Mouse (Mus musculus) fat pad, adult 2 months (tissue): ENCODE data around the gene Rora.

Experiments
- DNase-seq: peaks from one replicate; pipeline ENCODE4 v3.0.0-alpha.2; 2011; ENCODE audit warnings: low read depth, low spot score; ENCODE audit errors: extremely low read depth

Rora gene

DNA sequence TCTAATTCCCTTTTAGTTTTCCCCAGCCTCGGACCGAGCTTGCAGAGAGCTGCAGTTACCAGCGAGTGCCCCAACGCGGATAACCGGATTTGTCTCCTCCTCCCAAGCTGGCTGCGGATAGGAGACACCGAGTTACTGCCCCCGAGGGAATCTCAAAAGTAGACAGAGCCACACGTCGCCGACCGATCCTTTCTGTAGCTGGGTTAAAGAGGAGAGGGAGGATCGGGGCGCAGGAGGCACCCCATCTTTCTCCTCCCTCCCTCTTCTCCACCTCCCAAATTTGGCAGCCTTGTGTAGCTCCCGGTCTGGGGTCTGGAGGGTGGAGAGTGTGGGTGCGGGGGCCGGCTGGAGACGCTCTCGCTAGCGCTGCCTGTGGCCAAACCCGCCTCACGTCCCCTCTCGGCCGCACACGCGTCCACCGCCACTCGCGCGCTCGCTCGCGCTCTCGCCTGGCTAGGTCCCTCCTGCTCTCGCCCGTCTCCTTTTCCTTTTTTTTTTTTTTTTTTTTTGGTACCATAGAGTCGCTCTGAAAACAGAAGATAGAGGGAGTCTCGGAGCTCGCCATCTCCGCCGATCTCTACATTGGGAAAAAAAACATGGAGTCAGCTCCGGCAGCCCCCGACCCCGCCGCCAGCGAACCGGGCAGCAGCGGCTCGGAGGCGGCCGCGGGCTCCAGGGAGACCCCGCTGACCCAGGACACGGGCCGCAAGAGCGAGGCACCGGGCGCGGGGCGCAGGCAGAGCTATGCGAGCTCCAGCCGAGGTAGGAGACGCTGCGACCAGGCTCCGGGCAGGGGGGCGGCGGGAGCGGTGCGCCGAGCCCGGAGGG is at the start of gene Rora:
Gene Rora (plus strand): TSS at position 576 of the 828 bp plus-strand sequence.
- DNase-seq = no peak

DNA sequence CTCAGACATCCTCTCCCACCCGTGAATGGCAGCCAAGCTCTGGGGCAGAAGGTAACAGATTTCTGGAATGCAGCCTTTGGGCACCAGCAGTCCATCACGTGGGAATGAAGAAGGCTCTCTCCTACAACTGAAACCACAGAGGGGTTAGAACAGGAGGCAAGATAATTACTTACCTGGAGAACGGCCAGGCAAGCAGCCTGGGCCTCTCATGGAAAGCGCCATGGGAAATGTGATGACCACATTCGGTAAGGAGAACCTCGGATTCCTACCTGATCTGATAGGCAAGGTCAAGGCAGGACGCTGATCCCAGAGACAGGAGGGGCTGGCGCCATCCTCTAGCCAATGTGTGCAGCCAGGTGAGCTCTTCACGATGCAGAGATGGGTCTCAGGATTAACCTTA is 39.6 kb upstream of the Rora start:
- no peak for DNase-seq

DNA sequence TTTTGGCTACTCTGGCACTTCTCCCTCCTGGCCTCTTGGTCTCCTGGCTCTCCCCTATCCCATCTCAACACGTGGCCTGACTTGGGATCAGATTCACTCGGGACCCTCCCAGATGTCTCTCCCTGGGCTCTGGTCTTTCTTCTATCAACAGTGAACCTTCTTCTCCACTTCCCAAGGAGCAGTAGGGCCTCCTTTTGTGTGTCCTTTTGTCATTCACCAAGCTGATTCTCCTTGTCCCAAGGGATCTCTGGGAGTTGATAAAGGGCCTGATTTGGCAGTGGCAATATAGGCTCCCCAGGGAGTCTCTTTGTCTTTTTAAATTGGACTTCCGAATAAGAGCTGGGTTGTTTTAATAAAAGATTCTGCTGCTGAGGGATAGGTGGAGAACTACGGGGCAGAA is 36.5 kb upstream of the Rora start:
- no peak for DNase-seq

DNA sequence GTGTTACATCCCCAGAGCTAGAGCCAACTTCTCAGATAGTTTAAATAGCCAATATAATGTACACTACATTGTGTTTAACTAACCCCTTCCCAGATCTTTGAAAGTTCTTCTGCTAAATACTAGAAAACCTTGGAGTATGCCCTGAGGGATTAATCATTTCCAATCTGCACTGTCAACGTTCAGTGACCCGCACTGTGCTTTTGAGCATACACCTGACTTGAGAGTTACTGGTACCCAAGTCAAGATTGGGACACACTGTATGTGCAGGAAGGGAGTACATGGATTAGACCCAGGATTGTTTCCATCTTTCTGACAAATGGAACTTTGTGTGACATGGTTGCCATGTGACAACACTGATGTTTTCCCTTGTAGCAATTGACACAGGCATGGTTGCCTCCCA is 33.5 kb upstream of the Rora start:
- DNase-seq = no peak

DNA sequence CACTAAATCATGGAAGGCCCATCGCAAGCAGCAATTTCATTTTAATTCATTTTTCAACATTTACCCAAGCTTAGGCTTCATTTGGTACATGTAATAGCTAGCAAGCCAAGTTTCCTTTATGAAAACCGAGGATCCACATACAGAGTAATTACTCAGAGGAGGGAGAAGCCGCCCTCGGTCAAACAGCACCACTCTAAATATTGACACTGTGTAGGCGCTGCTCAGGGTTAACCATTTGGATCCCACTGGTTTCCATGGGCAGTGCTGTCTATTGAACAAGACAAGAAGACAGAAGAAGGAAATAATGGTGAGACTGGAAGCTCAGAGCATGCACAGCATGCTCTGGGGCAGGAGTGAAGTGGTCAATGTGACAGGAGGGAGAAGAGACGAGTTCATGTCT is 33.1 kb upstream of the Rora start:
- no peak for DNase-seq

DNA sequence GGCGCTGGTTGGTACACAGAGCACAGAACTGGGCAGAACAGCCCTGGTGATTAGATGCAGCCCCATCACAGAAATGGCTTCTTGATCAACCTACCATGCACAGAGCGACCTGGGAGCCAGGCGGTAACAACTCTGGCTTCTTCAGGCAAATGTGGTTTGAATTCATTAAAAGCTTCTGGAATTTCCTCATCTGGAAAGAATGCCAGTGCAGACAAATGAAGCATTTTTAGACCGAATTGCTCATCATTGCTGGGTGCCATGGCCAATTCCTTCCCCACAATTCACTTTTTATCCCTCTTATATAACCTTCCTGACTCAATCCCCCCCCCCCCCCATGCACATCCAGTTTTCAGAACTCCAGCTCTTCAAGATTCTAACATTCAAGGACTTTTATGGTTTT is 28.6 kb upstream of the Rora start:
- DNase-seq = no peak

DNA sequence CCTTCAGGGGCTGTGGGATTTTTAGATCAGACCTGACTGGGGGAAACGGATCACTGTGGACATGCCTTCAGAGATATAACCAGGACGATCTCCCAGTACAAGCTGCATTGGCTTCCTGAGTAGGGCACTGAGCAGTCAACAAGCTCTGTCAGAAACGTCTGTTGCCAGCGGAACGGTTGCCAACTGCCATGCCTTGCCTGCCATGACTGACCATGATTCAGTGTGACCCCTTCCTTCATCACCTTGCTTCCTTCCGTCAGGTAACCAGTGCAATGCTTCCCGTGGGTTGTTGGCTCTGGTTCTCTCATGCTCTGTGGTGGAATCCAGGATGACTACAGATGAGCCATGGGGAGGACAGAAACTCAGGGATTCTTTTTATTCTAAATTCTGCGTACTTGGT is 16.3 kb upstream of the Rora start:
- no peak for DNase-seq

DNA sequence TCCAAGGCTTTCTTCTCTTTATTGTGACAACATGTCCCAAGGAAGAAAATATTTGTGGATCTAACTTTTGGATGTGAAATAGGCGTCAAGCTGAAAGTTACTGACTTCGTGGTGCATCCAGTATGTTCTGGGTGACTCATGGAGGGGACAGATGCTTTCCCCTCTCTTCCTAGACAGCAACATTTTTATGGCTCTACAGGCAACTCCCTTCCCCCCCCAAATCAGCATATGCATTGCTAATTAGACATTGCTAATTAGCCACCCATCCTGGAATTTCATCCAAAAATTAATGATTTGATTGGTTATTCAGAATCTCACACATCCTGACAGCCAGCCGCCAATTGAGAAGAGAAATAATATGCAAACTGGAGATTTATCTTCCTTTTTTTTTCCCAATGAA is 12.5 kb upstream of the Rora start:
- no peak for DNase-seq

DNA sequence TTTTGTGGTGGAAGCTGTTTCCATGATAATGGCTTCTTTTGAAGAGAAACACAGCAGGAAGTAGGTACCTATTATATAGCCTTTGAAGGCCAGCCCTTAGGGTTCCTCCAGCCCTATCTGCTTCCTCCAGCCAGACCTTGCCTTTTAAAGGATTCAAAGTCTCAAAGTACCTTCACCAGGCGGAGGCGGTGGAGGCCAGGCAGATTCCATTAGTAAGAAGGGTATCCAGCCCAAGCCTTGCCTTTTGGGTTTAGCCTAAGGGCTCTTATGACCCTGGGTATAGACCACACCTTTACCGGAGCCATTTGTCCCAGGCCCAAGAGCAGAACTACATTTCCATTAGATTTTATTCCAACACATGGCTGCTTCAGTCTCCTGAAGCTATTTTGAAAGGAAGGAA is 5.5 kb upstream of the Rora start:
- DNase-seq = no peak

DNA sequence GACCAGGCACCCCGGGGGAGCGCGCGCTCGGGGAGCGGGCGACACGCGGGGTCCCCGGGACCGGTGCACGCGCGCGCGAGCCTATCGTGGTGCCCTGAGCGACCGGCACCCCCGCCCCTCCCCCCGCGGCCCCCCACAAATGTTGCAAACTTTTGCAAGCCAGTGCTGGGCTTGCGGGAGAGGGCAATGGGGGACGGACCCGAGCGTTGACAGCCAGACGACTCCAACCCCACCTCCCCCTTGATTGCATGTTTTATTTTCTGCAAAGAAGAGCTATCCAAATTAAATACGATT is 400 bp downstream of the Rora start:
- DNase-seq = no peak

DNA sequence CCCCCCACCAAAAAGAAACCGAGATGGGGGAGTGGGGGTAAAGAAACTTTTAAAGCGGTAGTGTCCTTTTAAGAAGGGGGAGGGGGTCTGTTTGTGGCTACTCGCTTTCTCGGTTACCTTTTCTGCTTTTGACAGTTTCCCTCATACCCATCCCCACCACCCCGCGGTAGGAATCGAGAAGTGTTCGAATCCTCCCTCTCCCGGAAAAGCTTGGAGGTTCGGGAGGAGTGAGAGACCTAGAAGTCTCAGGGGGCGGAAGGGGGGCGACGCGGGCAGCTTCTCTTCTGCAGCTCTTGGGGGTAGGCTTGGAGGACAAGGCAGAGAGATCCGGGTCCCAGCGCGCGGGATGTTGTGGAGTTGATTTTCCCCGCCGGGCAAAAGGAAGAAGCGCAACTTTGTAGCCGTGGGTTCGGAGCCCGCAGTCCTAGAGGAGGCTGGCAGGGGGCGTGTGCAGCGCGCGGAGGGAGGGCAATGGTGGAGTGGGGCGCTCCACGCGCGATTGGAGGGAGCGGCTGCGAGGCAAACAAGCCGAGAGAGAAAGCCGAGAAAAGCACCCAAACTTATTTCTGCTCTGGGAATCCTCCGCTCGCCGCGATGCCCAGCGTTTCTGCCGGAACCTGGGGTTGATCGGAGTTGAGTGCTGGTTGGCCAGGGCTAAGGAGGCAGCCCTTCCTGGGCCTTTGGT is 889 bp downstream of the Rora start:
- DNase-seq = no peak

DNA sequence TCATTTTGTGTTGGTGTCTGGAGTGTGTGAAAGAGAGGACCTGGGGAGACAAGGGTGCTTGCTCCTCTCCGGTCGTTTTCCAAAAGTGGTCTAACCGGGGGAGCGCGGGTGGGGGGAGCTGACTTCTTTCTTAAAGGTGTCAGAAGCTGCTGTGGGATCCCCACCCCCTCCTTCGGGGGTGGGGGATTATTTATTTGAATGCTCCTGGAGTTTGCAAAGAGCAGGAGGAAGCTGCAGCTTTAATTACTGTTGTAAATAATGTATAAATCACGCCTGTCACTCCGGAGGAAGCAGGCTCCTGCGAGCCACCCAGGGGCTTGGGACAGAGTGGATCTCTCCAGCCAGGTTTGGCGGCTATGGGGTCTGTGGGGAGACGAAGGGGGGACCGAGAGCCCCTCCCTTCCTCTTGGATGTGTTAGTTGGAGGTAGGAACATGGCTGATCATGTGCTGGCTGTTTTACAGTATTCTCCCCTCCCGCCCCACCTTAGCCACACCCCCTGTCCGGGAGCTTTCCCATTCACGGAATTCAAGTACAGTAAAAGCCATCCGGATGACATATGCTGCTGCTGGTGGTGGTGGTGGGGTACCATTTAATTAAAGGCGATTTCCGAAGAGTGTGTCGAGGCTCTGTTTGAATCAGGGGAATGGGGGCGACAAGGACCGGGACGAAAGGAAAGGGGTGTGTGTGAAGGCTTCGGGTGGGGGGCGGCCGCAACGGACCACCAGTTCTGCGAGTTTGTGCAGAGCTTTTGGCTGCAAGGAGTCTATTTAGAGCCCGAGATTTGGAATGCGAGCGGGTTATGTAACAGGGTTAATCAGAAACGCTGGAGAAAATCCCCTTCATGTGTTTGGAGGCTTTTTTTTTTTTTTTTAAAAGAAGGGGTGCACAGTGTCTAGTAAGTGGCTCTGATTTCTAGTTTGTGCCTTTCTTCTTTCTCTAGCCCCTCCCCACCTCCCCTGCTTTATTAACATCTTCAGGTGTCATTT is 1.7 kb downstream of the Rora start:
- no peak for DNase-seq

DNA sequence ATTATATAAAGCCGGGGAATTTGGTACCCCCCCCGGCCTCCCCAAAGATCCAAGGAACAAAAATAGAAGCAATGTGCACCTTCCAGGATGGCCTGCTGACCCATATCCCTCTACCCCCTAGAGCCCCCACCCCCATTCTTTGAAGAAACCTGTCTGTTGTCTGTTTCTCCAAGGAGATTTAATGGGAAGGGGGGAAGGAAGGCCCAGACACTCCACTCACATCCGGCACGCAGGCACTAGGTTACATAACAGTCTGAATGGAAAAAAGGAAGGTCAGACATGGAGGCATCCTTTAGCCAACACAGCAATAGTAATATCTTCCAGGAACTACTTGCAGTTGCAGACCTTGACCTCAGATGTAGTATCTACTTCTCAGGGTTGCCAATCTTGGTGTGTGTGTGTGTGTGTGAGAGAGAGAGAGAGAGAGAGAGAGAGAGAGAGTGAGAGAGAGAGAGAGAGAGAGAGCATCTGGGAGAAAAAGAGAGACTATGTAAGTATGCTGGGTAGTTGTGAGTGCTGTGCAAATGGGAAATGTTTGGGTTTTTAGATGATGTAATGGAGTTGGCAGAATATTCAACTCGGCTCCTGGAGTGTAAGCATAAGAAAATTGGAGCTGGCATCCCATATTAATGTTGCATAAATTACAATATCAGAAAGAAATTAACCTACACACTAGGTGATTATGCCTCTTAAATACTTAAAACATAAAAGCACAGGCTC is 2.6 kb downstream of the Rora start:
- DNase-seq = no peak

DNA sequence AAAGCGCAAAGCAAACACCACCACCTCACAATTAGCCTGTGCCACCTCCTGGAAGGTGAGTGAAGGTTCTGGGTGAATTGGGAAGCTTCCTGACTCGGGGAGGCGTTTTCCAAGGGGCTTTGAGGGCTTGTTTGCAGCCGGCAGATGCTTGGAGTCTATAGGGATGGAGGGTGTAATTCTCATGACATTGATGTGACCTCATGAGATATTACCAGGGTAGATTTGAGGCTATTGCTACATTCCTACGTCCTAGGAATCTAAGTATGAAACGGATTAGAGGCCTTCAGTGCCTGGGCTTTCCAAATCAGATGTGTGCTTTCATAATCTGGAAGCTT is 3.2 kb downstream of the Rora start:
- no peak for DNase-seq

DNA sequence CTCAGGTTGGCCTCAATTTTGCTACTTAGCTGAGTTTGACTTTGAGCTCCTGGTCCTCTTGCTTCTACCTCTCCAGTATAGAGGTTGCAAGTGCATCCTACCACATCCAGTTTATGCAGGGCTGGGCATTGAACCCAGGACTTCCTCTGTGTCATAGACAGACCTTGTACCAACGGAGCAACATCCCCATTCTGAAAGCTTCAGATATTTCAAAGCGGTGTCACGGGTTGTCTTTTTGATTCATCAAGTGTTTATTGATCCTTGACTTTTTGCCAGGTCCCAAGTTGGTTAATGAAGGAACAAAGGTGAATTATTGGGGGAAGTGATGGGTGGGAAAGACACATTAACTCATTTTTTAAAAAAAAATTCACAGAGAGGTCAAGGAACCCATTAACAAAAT is 17.1 kb downstream of the Rora start:
- DNase-seq = no peak

DNA sequence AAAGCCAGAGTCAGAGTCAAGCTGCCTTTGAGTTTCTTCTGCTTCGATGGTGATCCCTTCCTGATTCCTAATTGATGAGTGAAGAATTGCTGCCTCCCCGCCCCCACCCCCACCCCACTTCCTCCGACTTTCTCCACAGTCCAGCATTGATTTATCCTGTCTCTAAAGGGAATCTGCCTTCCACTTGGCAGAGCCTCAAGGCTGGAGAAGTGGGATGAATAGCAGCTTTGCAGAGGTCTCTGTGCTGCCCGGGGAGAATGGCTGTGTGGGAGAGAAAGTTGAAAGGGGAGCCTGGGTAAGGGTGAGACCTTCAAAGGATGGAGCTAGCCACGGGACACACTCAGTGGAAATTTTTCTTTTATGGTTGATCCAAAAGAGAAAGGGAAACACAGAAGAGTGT is 18.9 kb downstream of the Rora start:
- no peak for DNase-seq

DNA sequence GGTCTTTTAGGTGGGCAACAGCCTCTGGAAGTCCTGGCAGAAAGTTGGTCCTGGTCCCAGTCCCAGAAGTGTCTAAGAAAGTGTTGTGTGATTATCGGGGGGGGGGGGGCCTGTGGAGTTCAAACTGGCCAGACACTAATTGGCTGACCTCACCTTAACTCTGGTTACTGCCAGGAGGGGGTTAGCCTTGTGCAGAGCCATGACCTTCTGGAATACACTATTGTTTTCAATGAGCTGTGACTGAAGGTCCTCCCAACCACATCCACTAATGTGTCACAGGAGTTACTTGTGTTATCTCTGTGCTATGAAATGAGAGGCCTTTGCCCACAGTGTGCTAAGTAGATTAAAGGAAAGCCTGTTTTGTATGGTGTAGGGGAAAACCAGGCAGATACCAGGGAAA is 19.6 kb downstream of the Rora start:
- DNase-seq = no peak

DNA sequence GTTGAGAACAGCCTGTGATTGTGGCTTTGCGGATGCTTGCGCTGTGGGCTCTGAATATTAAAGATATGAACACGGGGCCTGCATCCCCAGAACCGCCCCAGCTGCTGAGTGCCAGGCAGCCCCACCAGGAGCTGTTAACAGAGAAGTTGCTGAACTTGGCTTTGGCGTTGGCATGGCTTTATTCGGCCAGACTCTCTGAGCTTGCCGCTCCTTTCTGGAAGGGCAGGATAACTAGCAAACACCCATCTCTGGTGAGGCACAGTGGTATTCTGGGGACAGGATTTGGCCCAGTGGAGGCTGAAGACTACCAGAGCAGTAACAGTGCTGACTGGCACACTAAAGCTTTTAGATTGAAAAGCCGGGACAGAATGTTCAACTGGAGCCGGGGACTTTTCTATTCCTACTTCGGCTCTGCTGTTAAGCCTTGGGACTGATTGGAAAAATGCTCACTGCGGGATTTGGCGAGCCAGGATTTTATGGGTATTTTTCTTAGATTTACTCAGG is 26.3 kb downstream of the Rora start:
- no peak for DNase-seq

DNA sequence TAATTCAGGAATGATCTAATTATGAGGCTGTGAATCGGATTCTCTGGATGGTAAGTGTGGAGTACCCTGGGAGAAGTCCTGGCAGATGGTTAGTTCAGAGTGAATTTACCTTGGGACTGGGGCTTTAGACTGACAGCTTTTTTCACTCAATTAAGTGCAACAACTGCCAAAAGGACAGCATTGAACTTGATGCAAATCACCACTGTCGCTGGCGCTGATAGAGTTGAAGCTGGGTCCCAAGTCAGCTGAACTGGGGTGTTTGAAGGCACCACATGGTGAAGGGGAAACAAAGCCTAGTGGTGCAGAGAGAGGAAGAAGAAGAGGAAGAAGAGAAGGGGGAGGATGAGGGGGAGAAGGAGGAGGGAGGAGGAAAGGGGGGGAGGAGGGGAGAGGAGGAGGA is 30.4 kb downstream of the Rora start:
- no peak for DNase-seq

DNA sequence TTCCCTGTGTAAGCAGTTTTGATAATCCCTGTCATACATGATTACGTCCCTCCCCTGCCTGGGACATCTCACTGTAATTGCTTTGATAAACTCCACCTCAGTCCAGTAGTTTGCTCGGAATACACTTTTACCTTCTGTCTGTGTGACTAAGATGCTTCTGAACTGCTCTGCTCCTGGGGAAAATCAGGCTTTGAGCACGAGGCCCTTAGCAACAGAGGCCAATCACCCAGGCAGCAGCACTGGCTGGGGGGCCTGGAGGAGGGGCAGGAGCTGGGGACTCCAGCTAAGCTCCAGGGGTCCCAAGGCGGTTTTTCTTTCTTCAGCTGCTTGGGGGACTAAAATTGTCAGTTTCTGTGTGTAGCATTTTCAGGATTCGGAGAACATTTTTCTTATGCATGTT is 32.0 kb downstream of the Rora start:
- no peak for DNase-seq

DNA sequence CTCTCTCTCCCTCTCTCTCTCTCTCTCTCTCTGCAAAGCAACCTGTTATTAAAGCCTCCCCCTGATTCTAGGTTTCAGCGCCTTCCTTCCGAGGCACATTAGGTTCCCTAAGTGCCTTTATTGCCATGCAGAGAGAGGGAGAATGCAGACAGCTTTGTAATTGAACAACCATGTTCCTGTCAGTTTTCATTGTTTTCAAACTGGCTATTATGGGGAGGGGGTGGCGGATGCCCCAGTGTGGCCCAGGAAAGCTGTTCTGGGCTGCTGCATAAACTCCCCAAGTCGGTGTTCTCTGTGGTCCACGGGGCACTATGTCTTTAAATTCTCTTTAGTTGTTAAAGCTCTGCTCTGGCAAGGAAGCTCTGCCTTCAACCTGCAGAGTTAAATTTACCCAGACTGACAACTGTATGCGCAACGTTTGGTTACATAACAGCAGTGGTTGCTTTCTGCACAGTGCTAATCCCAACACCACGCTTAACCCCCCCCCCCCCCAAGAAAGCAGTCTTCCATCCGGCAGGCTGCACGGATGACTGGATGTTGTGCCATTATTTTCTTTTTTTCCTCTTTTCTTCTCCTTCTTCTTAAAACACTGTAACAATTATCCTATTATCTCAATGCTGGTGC is 33.8 kb downstream of the Rora start:
- DNase-seq = no peak
